In genomic region chrX:133981231-133982002, GRCm38 (mm10) we compare ENCODE assay signal across 8 mouse cellular contexts. TPM values are rescaled to one million over a fixed set of nuclear protein-coding genes. Genes with fewer than 3 reads are reported as not detected.
A peak's percentile ranks its signal among the peaks of the same experiment; 100 is the strongest.
DNase-seq lines count a peak whose midpoint lies in the region; ATAC-seq lines count a peak whose summit lies in the region.

Gene Sytl4 (minus strand): TSS chrX:133981812.

- H3K4me1 ChIP-seq in intestine, embryonic 16.5 days (ENCODE audit: control insufficient read depth, insufficient read depth, low read length): no peaks in the 10 kb centered on the region
- H3K4me1 ChIP-seq in liver, embryonic 16.5 days (ENCODE audit: control insufficient read depth, low read depth, low read length): no peaks in the 10 kb centered on the region
- H3K4me1 ChIP-seq in neural tube, embryonic 15.5 days: 0 out of 2 replicates have a peak, but pooled peaks cover 4% of the 10 kb centered on the region

- H3K36me3 ChIP-seq in intestine, embryonic 16.5 days (ENCODE audit: control insufficient read depth, insufficient read depth, low read length): no peaks in the 10 kb centered on the region
- no peaks in the 10 kb centered on the region for H3K36me3 ChIP-seq in liver, embryonic 16.5 days (ENCODE audit: control insufficient read depth, insufficient read depth)
- no peaks in the 10 kb centered on the region for H3K36me3 ChIP-seq in neural tube, embryonic 15.5 days

- H3K9ac ChIP-seq in intestine, embryonic 16.5 days (ENCODE audit: low read depth, low read length): peak within 1 kb of the TSS; percentile 67
- no peak within 1 kb of the TSS for H3K9ac ChIP-seq in liver, embryonic 16.5 days (ENCODE audit: low read depth, low read length)
- 0 out of 2 replicates have a peak within 1 kb of the TSS, but pooled peaks have one; percentile 14 for H3K9ac ChIP-seq in neural tube, embryonic 15.5 days (replicated peaks)

- H3K27me3 ChIP-seq in intestine, embryonic 16.5 days (replicated peaks; ENCODE audit: control insufficient read depth, insufficient read depth, low read length): 0 out of 2 replicates have a peak, but pooled peaks cover 5% of the 10 kb centered on the region
- no peaks in the 10 kb centered on the region for H3K27me3 ChIP-seq in liver, embryonic 16.5 days (ENCODE audit: control insufficient read depth, insufficient read depth, low read depth, low read length)
- H3K27me3 ChIP-seq in neural tube, embryonic 15.5 days (replicated peaks): peaks cover 7% of the 10 kb centered on the region; the same call in 1 of the 2 replicates

- no peaks in the 10 kb centered on the region for H3K9me3 ChIP-seq in intestine, embryonic 16.5 days (ENCODE audit: control insufficient read depth, low read length)
- no peaks in the 10 kb centered on the region for H3K9me3 ChIP-seq in liver, embryonic 16.5 days (replicated peaks; ENCODE audit: control insufficient read depth, low read length)
- no peaks in the 10 kb centered on the region for H3K9me3 ChIP-seq in neural tube, embryonic 15.5 days (replicated peaks)

- DNase-seq in urinary bladder, adult 18-20 months (ENCODE audit: low spot score in 2 of 2): peak; percentile 10 to 14
- DNase-seq in urinary bladder, postnatal 10 days (ENCODE audit: low spot score): no peak
- DNase-seq in gonadal fat pad, adult 2 months (ENCODE audit: low read depth): no peak
- no peak for DNase-seq in c-Kit-positive CD71-positive TER-119-positive erythroid progenitor cells, embryonic 14.5 days (ENCODE audit: low spot score)

- peak within 1 kb of the TSS; percentile 55 for H3K4me3 ChIP-seq in intestine, embryonic 16.5 days (ENCODE audit: low read length)
- H3K4me3 ChIP-seq in liver, embryonic 16.5 days (ENCODE audit: low read depth, low read length): peak within 1 kb of the TSS; percentile 49
- peak within 1 kb of the TSS; percentile 36 for H3K4me3 ChIP-seq in neural tube, embryonic 15.5 days (replicated peaks)

- no peak within 1 kb of the TSS for H3K27ac ChIP-seq in intestine, embryonic 16.5 days (ENCODE audit: low read length)
- no peak within 1 kb of the TSS for H3K27ac ChIP-seq in liver, embryonic 16.5 days (ENCODE audit: low read length)
- no peak within 1 kb of the TSS for H3K27ac ChIP-seq in neural tube, embryonic 15.5 days (replicated peaks)

- 18% methylated on average over 29 of the region's 29 CpGs for WGBS in intestine, embryonic 16.5 days
- WGBS in liver, embryonic 16.5 days (ENCODE audit: insufficient replicate concordance): 21% methylated on average over 29 of the region's 29 CpGs
- WGBS in neural tube, embryonic 15.5 days: 16% methylated on average over 29 of the region's 29 CpGs

- peak; percentile 84 for ATAC-seq in intestine, embryonic 16.5 days
- ATAC-seq in liver, embryonic 16.5 days (ENCODE audit: low read depth): peak; percentile 13; the same call in 1 of the 2 replicates
- ATAC-seq in neural tube, embryonic 15.5 days (ENCODE audit: low FRiP score): no peak
- no peak for ATAC-seq in CD4-positive, CD25-positive, alpha-beta regulatory T cell, adult 4 months

- peak within 1 kb of the TSS; percentile 73 for H3K4me2 ChIP-seq in intestine, embryonic 16.5 days (ENCODE audit: low read depth, low read length)
- peak within 1 kb of the TSS; percentile 49 for H3K4me2 ChIP-seq in liver, embryonic 16.5 days (ENCODE audit: low read depth, low read length)
- peak within 1 kb of the TSS; percentile 57 for H3K4me2 ChIP-seq in neural tube, embryonic 15.5 days

RNA-seq across cellular contexts. Expression of gene Sytl4, which starts in this region (rescaled TPM):
- polyA plus RNA-seq in gonadal fat pad, adult 2 months (2012; rRNA removed): 42.9 and 56.1 TPM in 2 replicates
- 2.8 and 3.0 TPM in 2 replicates for polyA plus RNA-seq in intestine, embryonic 16.5 days (2015; fragmentation: Nextera tagmentation; extraction: Ambion mirVana)
- polyA plus RNA-seq in liver, embryonic 16.5 days (2015; fragmentation: Nextera tagmentation; extraction: Ambion mirVana): 0.88 and 0.94 TPM in 2 replicates
- 1.0 and 1.1 TPM in 2 replicates for polyA plus RNA-seq in neural tube, embryonic 15.5 days (2015; fragmentation: Nextera tagmentation; extraction: Ambion mirVana)
- 1 to 10 TPM; 2.1 to 3.0 TPM for polyA plus RNA-seq in CD4-positive, CD25-positive, alpha-beta regulatory T cell, adult 4 months (2017; shearing (Covaris generic))

Comparison
In these comparisons a context has a peak if more than half of its experiments do, and no peak if none do; other contexts are left out.
1. RNA of gene Sytl4 (polyA plus RNA-seq): 42.9 to 56.1 TPM in gonadal fat pad, adult 2 months; 2.1 to 3.0 TPM in CD4-positive, CD25-positive, alpha-beta regulatory T cell, adult 4 months, 2.8 to 3.0 TPM in intestine, embryonic 16.5 days, 1.0 to 1.1 TPM in neural tube, embryonic 15.5 days and 0.88 to 0.94 TPM in liver, embryonic 16.5 days; every median in the first group is over 10 times any median in the second.
2. DNase-seq: peak in urinary bladder, adult 18-20 months (2 of 2); none in urinary bladder, postnatal 10 days (single experiment), gonadal fat pad, adult 2 months (single experiment) and c-Kit-positive CD71-positive TER-119-positive erythroid progenitor cells, embryonic 14.5 days (single experiment).
3. Peak in ATAC-seq, H3K4me3 ChIP-seq and H3K4me2 ChIP-seq in liver, embryonic 16.5 days; RNA of the gene not detected or under 1 TPM.
4. Peak in every context shown above with its lines, with median percentiles within 50 percentile points of each other: H3K4me2 ChIP-seq and H3K4me3 ChIP-seq.